Mouse (Mus musculus) CD8-positive naive resting alpha-beta T cell, adult 57 days (primary cell): ENCODE measurements around the gene Gm20661. TPM values are rescaled to one million over a fixed set of nuclear protein-coding genes. Genes with fewer than 3 reads are reported as not detected.

Experiments
- total RNA-seq: library from RNA; stranded (reverse); gene quantifications from one replicate; pipeline ENCODE4 v1.2.4, GENCODE M21; 2023

Gene Gm20661
- total RNA-seq: 1.4 TPM

GRCm38 (mm10) chr9:107982681-107983346 lies at the start of gene Gm20661:
Gene Gm20661, plus strand, starts transcription at chr9:107983058.

GRCm38 (mm10) chr9:107935374-107935773 lies 47.5 kb upstream of the Gm20661 start, which contains the start of gene Camkv:
Gene Camkv, plus strand, starts transcription at chr9:107935674.

GRCm38 (mm10) chr9:107949922-107950235 lies 33.0 kb upstream of the Gm20661 start, which contains the start of gene Traip:
Gene Traip, plus strand, starts transcription at chr9:107950136.

DNA sequence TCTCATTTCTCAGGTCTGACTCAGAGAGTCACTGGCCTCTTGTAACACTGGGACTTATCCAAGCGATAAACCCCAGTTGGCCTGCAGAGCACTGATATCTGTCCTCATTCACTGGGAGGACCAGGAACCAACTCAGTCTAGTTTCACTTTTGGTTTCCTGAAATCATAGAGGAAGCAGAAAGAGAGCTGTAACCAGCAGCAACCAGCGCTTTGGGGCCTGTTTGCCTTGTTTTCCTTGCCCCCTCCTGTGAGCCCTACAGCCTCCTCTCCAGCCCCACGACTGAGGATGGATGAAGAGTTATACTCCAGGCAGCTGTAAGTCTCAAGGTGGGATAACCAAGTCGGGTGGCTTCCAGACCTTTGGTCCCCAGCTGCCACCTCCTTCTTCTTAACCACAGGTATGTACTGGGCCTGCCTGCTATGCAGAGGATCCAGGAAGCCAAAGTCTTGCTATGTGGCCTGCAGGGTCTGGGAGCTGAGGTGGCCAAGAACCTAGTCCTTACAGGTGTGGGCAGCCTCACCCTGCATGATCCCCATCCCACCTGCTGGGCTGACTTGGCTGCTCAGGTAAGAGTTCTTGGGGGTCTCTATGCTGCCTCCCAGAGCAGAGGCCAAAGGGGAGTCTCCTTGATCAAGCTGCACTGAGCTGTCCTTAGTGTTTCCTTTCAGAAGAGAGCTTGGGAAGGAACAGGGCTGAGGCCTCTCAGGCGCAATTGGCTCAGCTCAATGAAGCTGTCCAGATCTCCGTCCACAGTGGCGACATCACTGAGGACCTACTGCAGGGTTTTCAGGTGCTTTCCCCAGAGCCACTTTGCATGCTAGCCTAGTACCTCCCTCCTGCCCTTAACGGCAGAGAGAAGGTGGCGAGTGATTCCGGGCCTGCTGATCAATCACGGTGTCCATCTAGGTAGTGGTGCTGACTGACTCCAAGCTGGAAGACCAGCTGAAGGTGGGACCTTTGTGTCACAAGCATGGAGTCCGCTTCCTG lies 7.2 kb upstream of the Gm20661 start, which contains the start of gene Uba7:
Gene Uba7 (plus strand): TSS at position 107 of the 988 bp plus-strand sequence.

GRCm38 (mm10) chr9:107985131-107986119 lies 2.6 kb downstream of the Gm20661 start, which contains the start of gene Inka1:
Gene Inka1, minus strand, starts transcription at chr9:107985879.

DNA sequence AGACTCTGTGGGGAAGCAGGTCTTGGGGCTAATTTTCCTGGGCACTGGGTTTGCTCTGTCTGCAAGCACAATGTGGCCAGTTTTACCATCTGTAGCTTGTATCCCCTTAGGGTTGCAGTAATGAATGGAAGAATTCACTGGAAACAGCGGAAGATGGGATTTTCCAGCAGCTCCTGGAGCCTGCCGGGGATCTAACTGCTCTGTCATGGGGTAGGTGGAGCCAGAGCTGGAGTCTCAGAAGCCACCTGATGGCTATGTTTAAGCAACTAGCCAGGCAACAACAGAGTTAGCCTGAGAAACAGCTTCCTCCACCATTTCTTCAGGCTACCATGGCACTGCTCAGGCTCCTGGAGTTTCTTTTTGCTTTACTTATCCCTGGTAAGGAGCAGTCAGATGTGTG lies 9.3 kb downstream of the Gm20661 start, which contains the start of gene Cdhr4:
Gene Cdhr4 (plus strand): TSS at position 301 of the 400 bp plus-strand sequence.

GRCm38 (mm10) chr9:107996049-107996448 lies 13.2 kb downstream of the Gm20661 start, which contains the start of gene Gm20662:
Gene Gm20662, plus strand, starts transcription at chr9:107996349.

GRCm38 (mm10) chr9:108001922-108002770 lies 19.3 kb downstream of the Gm20661 start, which contains the start of gene Ip6k1:
Gene Ip6k1, plus strand, starts transcription at chr9:108002501.

Other genes with a start within 250 kb of the Gm20661 start
- 256 TPM for gene Rbm5, start 212.1 kb upstream of the Gm20661 start, total RNA-seq
- 129 TPM for gene Rbm6, start 109.8 kb upstream of the Gm20661 start, total RNA-seq
- gene Mon1a, start 94.9 kb upstream of the Gm20661 start, total RNA-seq: 16.2 TPM
- gene Mst1r, start 76.2 kb upstream of the Gm20661 start, total RNA-seq: 0.15 TPM
- not detected for gene Actl11, start 54.6 kb upstream of the Gm20661 start, total RNA-seq
- gene Camkv, start 47.4 kb upstream of the Gm20661 start, total RNA-seq: not detected
- 5.8 TPM for gene Traip, start 32.9 kb upstream of the Gm20661 start, total RNA-seq
- 196 TPM for gene Uba7, start 7.6 kb upstream of the Gm20661 start, total RNA-seq
- gene Inka1, start 2.8 kb downstream of the Gm20661 start, total RNA-seq: not detected
- gene Cdhr4, start 9.4 kb downstream of the Gm20661 start, total RNA-seq: 2.4 TPM
- gene Gm20662, start 13.3 kb downstream of the Gm20661 start, total RNA-seq: 1.9 TPM
- 145 TPM for gene Ip6k1, start 19.4 kb downstream of the Gm20661 start, total RNA-seq
- 21.2 TPM for gene Gmppb, start 66.2 kb downstream of the Gm20661 start, total RNA-seq
- gene Amigo3, start 70.1 kb downstream of the Gm20661 start, total RNA-seq: 7.0 TPM
- 0.52 TPM for gene Mst1, start 97.4 kb downstream of the Gm20661 start, total RNA-seq
- 181 TPM for gene Rnf123, start 100.3 kb downstream of the Gm20661 start, total RNA-seq
- gene Apeh, start 111.5 kb downstream of the Gm20661 start, total RNA-seq: 111 TPM
- gene Bsn, start 207.3 kb downstream of the Gm20661 start, total RNA-seq: 0.64 TPM